Mouse (Mus musculus) thymus, adult 2 months (tissue): ENCODE results near the gene Mycl.

Source experiments
- CTCF ChIP-seq: fragments of 200-500 bp; IDR thresholded peaks from 2 replicates; pipeline ENCODE4 v1.5.1; 2012; ENCODE audit warnings: mild to moderate bottlenecking, control low read depth, low read length, moderate library complexity, borderline replicate concordance; ENCODE audit not compliant: control insufficient read depth, poor library complexity, insufficient read depth; ENCODE audit errors: extremely low read depth
- POLR2A ChIP-seq: fragments of 200-500 bp; IDR thresholded peaks from 2 replicates; pipeline ENCODE4 v1.6.1; 2012; ENCODE audit warnings: mild to moderate bottlenecking, low read length, control low read depth, moderate library complexity; ENCODE audit not compliant: control insufficient read depth, poor library complexity, insufficient read depth; ENCODE audit errors: extremely low read depth

DNA sequence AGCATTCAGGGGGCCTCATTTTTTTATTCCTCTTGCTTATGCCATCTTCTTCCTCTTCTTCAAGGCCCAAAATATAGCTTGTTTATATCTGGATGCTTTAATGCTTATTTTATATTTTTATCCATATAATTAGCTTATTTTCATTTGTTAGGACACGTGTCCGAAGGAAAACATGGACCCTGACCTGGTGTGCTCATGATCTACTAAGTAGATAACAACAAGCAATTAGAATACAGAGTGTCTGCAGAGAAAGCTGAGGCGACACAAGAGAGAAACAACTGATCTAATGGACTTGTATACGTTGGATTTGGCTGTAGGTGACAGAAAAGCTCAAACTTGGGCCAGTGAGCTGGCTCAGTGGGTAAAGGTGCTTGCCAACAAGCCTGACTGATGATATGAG lies 18.6 kb upstream of the Mycl start:
- no peak for TF ChIP-seq POLR2A
- no peak for TF ChIP-seq CTCF
